Mouse (Mus musculus) small intestine, adult 2 months (tissue): ENCODE data around the gene Dab1. TPM values are rescaled to one million over a fixed set of nuclear protein-coding genes. Genes with fewer than 3 reads are reported as not detected.

Experiments used
- H3K27ac ChIP-seq: fragments of 200-500 bp; 2 replicates; pipeline ENCODE4 v1.5.1; 2012; ENCODE audit warnings: low read depth, low read length, control low read depth, inconsistent platforms; ENCODE audit not compliant: insufficient read depth
- H3K27me3 ChIP-seq: fragments of 200-500 bp; 2 replicates; pipeline ENCODE4 v1.6.1; 2012; ENCODE audit warnings: mild to moderate bottlenecking, moderate library complexity, low read length, inconsistent platforms; ENCODE audit not compliant: control insufficient read depth, insufficient read depth
- H3K36me3 ChIP-seq: fragments of 200-500 bp; 2 replicates; pipeline ENCODE4 v1.6.1; 2012; ENCODE audit warnings: mild to moderate bottlenecking, low read length, control low read depth, inconsistent platforms; ENCODE audit not compliant: control insufficient read depth, insufficient read depth
- H3K4me1 ChIP-seq: fragments of 200-500 bp; 2 replicates; pipeline ENCODE4 v1.6.1; 2012; ENCODE audit warnings: low read length, inconsistent platforms, mixed read lengths; ENCODE audit not compliant: control insufficient read depth, insufficient read depth, insufficient read length
- H3K4me3 ChIP-seq: fragments of 200-500 bp; 2 replicates; pipeline ENCODE4 v1.5.1; 2012; ENCODE audit warnings: low read depth, mild to moderate bottlenecking, control low read depth, inconsistent platforms, low read length, moderate library complexity
- CTCF ChIP-seq: fragments of 200-500 bp; IDR thresholded peaks from 2 replicates; pipeline ENCODE4 v1.5.1; 2012; ENCODE audit warnings: low read depth, mild to moderate bottlenecking, control low read depth, inconsistent platforms, low read length, moderate library complexity, mixed read lengths; ENCODE audit not compliant: insufficient replicate concordance, insufficient read length; ENCODE audit errors: extremely low read depth
- POLR2A ChIP-seq: fragments of 200-500 bp; IDR thresholded peaks from 2 replicates; pipeline ENCODE4 v1.6.1; 2012; ENCODE audit warnings: low read depth, mild to moderate bottlenecking, control low read depth, inconsistent platforms, low read length, moderate library complexity
- WGBS: fragments of 180-500 bp; shearing (Covaris S2); methylation state at CpG from one replicate; pipeline ENCODE4 v1.1.7; 2018; 5-methylcytosine and 5-hydroxymethylcytosine counted together
- polyA plus RNA-seq: library from polyadenylated mRNA; depleted of rRNA; stranded (reverse); fragments of >200 nt; gene quantifications from 2 replicates; pipeline ENCODE4 v1.2.3, GENCODE M21; 2012

The Dab1 gene
- polyA plus RNA-seq, 1 experiment: 57.9 TPM

DNA sequence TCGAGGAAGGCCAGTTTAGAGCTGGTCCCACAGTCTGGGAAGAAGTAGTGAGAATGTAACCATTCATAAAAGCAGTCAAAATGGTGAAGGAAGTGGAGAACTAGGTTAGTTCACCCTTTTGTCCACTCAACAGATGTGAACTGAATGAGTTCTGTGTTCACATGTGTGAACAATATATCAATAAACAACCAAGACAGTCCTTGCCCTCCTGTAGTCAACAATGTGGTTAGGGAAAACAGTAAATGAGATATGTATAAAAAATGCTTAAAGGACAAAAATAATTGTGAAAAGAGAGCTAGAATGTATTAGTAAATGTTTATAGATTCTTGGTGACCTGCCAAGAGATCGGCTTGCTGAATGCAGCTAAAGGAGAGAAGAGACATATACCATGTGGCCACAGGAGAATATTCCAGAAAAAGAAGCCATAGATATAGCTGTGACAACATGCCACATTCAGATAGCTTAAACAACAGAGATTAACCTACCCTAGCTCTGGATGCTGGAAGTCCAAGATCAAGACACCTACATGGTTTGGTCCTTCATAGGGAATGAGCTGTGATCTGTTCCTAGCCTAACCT is 406.0 kb downstream of the Dab1 start:
- Histone ChIP-seq H3K36me3 (no peaks in the 10 kb centered on the region), H3K27ac (no peak overlapping the region), H3K27me3 (no peaks in the 10 kb centered on the region), H3K4me1 (no peaks in the 10 kb centered on the region), H3K4me3 (no peak overlapping the region)
- TF ChIP-seq POLR2A (no peak), CTCF (no peak)
- WGBS: 59% methylated on average over 2 of the region's 2 CpGs

DNA sequence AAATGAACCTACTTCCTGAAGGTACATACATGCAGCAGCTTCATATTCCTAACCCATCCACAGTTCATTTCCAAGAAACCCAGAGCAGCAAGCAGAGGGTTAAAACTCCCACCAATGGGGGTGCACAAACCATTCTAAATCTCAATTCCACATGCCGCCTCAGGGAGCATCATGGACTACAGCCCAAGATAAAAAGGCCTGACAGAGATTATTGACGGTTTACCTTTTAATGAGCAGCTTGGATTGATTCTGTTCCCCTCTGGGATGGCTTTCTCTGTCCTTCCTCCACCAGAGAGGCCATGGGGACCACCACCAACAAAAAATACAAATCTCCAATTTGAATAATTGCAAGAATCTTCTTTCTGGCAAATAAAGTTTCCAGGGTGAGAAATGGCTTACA is 407.7 kb downstream of the Dab1 start:
- WGBS: 36% methylated on average over 2 of the region's 2 CpGs
- no peaks in the 10 kb centered on the region for H3K4me1 ChIP-seq
- TF ChIP-seq CTCF (no peak), POLR2A (no peak)
- H3K27me3 ChIP-seq: no peaks in the 10 kb centered on the region
- H3K27ac ChIP-seq: no peak overlapping the region
- H3K36me3 ChIP-seq: no peaks in the 10 kb centered on the region
- no peak overlapping the region for H3K4me3 ChIP-seq

DNA sequence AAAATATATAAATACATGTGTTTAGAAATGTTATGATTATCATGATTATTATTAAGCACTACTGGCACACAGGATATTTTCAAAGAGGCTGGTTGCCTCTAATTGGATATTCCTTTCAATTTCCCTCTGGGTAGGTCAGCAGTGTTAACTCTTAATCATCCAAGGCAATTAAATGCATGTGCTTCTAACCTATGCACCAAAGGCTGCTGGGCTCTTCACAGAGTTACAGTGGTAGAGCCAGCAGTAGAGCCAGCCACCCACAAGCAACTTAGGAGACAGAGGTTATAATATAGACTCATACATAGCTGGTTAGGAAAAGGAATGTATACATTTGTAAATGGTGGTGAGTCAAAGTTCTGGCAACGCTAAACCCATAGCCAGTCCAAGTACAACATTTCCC is 408.1 kb downstream of the Dab1 start:
- 77% methylated on average over 1 of the region's 1 CpGs for WGBS

DNA sequence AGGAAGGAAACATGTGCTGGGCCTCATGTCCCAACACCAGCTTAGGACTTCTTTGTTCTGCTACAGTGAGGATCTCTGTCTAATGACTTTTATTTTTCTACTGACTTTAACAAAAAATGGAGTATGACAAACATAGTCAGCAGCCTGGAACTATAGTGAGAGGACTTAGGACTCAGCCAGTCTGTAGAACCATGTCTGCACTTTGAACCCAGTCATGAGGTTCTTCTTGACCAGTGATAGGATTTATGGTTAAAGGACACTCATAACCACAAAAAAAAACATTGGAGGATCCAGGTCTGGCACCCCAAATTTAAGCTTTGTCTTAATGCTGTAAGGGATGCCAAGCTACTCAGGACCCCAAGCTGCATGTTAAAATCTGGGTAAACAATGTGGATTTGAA is 416.9 kb downstream of the Dab1 start:
- H3K4me3 ChIP-seq: no peak overlapping the region
- no peaks in the 10 kb centered on the region for H3K36me3 ChIP-seq
- no peak overlapping the region for H3K27ac ChIP-seq
- H3K27me3 ChIP-seq: no peaks in the 10 kb centered on the region
- TF ChIP-seq CTCF: no peak
- TF ChIP-seq POLR2A: no peak
- no peaks in the 10 kb centered on the region for H3K4me1 ChIP-seq

More for the DNA sequence above, 408.1 kb downstream of the Dab1 start:
- H3K27ac ChIP-seq: no peak overlapping the region
- no peak overlapping the region for H3K4me3 ChIP-seq
- H3K27me3 ChIP-seq: no peaks in the 10 kb centered on the region
- H3K36me3 ChIP-seq: no peaks in the 10 kb centered on the region
- H3K4me1 ChIP-seq: no peaks in the 10 kb centered on the region
- TF ChIP-seq CTCF (no peak), POLR2A (no peak)

DNA sequence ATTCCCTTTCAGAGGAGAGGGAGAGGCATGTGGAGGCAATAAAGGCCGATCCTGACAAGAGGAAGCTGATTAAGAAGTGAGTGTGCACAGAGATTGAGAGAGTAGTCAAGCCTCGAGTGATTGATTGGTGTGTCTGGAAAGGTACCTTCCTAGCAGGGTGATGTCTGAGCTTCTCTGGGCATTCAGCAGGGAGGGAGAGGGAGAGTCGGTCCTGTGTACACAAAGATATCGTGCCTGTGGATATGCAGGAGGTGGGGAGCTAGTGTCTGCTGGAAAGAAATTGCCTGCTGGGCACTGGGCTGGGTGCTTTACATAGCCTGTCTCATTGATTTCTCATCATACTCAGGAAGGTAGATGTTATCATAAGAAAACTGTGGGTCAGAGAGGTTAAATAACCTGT is 420.4 kb downstream of the Dab1 start:
- Histone ChIP-seq H3K27me3 (no peaks in the 10 kb centered on the region), H3K4me1 (no peaks in the 10 kb centered on the region), H3K4me3 (no peak overlapping the region), H3K36me3 (no peaks in the 10 kb centered on the region), H3K27ac (no peak overlapping the region)
- TF ChIP-seq CTCF: no peak
- TF ChIP-seq POLR2A: no peak
- 14% methylated on average over 4 of the region's 4 CpGs for WGBS

DNA sequence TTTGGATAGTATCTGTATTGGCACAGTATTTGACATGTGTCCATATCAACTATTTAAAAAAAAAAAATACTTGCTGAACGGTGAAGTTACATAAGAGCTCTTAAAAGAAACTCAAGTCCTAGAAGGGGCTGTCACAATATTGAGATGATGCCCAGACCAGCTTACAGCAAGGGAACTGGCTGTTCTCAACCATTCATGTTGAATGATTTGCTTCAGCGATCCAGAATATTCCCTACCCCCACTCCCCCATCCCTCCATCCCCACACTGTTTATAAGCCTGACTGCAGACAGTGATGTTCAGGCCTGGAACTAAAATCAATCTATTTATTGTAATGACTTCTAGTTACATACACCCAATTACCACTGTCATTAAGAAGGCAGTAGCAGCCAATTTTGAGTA is 424.3 kb downstream of the Dab1 start:
- H3K36me3 ChIP-seq: no peaks in the 10 kb centered on the region
- no peak for TF ChIP-seq CTCF
- no peak for TF ChIP-seq POLR2A
- WGBS: 85% methylated on average over 2 of the region's 2 CpGs
- no peak overlapping the region for H3K27ac ChIP-seq
- no peaks in the 10 kb centered on the region for H3K27me3 ChIP-seq
- H3K4me1 ChIP-seq: no peaks in the 10 kb centered on the region
- no peak overlapping the region for H3K4me3 ChIP-seq

DNA sequence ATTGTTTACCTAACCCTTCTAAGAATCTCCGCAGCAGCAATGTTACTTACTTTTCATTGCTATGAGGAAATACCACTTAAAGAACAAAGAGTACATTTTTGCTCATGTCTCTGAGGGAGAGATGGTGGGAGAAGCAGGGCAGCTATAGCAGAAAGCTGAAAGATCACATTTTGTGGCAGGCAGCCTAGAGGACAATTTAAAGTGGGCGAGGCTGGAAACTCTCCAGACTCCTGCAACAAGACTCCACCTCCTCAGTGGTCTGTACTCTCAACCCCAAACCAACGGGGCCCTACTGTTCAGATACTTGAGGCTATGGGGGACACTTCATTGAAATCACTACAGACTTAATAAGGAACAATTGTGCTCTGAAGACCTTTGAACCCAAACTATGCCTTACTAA is 425.5 kb downstream of the Dab1 start:
- WGBS: 16% methylated on average over 3 of the region's 3 CpGs
- TF ChIP-seq CTCF: no peak
- no peak for TF ChIP-seq POLR2A
- Histone ChIP-seq H3K4me1 (no peaks in the 10 kb centered on the region), H3K27me3 (no peaks in the 10 kb centered on the region), H3K27ac (no peak overlapping the region), H3K4me3 (no peak overlapping the region), H3K36me3 (no peaks in the 10 kb centered on the region)
